Mouse (Mus musculus) lung, adult 2 months (tissue): Measurements from ENCODE around the gene Cfap221.

Experiments used
- CTCF ChIP-seq: fragments of 200-500 bp; IDR thresholded peaks from 2 replicates; pipeline ENCODE4 v1.5.1; 2011; ENCODE audit warnings: mild to moderate bottlenecking, low read length, control low read depth; ENCODE audit not compliant: insufficient read depth
- POLR2A ChIP-seq: fragments of 200-500 bp; IDR thresholded peaks from 2 replicates; pipeline ENCODE4 v1.6.1; 2011; ENCODE audit warnings: low read depth, mild to moderate bottlenecking, control low read depth, low read length, borderline replicate concordance; ENCODE audit errors: extremely low read depth

GRCm38 (mm10) chr1:119916823-119917371, 80.1 kb downstream of the Cfap221 start:
- TF ChIP-seq CTCF (no peak), POLR2A (no peak)
